Mouse (Mus musculus): ENCODE measurements at regions not wholly inside any gene's neighbourhood (a gene's known extent, or its start where the extent isn't known, plus 50 kb on each side); places are given as distances from the start of the nearest gene placed in this dataset.
A peak's percentile ranks its signal among the peaks of the same experiment; 100 is the strongest.

GRCm38 (mm10) chr8:44656031-44656430 lies 279.2 kb upstream of the Fat1 start:
- no peak for DNase-seq (ENCODE audit: low read depth, low spot score)

- no peak for DNase-seq (ENCODE audit: low read depth, low spot score)
Observed at GRCm38 (mm10) chr8:44656470-44656869, 278.8 kb upstream of the Fat1 start.

- DNase-seq (ENCODE audit: low read depth, low spot score) = no peak
Observed at GRCm38 (mm10) chr8:44661696-44662095, 273.6 kb upstream of the Fat1 start.

GRCm38 (mm10) chr8:44687126-44687525 lies 248.1 kb upstream of the Fat1 start:
- no peak for DNase-seq (ENCODE audit: low read depth, low spot score)

- no peak for DNase-seq (ENCODE audit: low read depth, low spot score)
Observed at GRCm38 (mm10) chr8:44689837-44690592, 245.2 kb upstream of the Fat1 start.

GRCm38 (mm10) chr8:44690593-44690950 lies 244.7 kb upstream of the Fat1 start:
- no peak for DNase-seq (ENCODE audit: low read depth, low spot score)

GRCm38 (mm10) chr8:44691140-44691539 lies 244.1 kb upstream of the Fat1 start:
- DNase-seq (ENCODE audit: low read depth, low spot score) = no peak

- no peak for DNase-seq (ENCODE audit: low read depth, low spot score)
Observed at GRCm38 (mm10) chr8:44692036-44692688, 243.1 kb upstream of the Fat1 start.

GRCm38 (mm10) chr8:44694861-44695260 lies 240.4 kb upstream of the Fat1 start:
- no peak for DNase-seq (ENCODE audit: low read depth, low spot score)

- DNase-seq (ENCODE audit: low read depth, low spot score) = no peak
Observed at GRCm38 (mm10) chr8:44696066-44696853, 239.0 kb upstream of the Fat1 start.

- no peak for DNase-seq (ENCODE audit: low read depth, low spot score)
Observed at GRCm38 (mm10) chr8:44699384-44700105, 235.7 kb upstream of the Fat1 start.

GRCm38 (mm10) chr8:44704595-44705265 lies 230.5 kb upstream of the Fat1 start:
- no peak for DNase-seq (ENCODE audit: low read depth, low spot score)

- DNase-seq (ENCODE audit: low read depth, low spot score) = no peak
Observed at GRCm38 (mm10) chr8:44708659-44709170, 226.5 kb upstream of the Fat1 start.

- DNase-seq (ENCODE audit: low read depth, low spot score) = no peak
Observed at GRCm38 (mm10) chr8:44709171-44709940, 225.9 kb upstream of the Fat1 start.

- DNase-seq (ENCODE audit: low read depth, low spot score) = no peak
Observed at GRCm38 (mm10) chr8:44734577-44734976, 200.7 kb upstream of the Fat1 start.

- DNase-seq (ENCODE audit: low read depth, low spot score) = no peak
Observed at GRCm38 (mm10) chr8:44735801-44736200, 199.4 kb upstream of the Fat1 start.

GRCm38 (mm10) chr8:44743353-44743752 lies 191.9 kb upstream of the Fat1 start:
- DNase-seq (ENCODE audit: low read depth, low spot score) = peak; percentile 74

- no peak for DNase-seq (ENCODE audit: low read depth, low spot score)
Observed at GRCm38 (mm10) chr8:44744991-44745658, 190.1 kb upstream of the Fat1 start.

- no peak for DNase-seq (ENCODE audit: low read depth, low spot score)
Observed at GRCm38 (mm10) chr8:44758727-44759126, 176.5 kb upstream of the Fat1 start.

GRCm38 (mm10) chr8:44762731-44763130 lies 172.5 kb upstream of the Fat1 start:
- DNase-seq (ENCODE audit: low read depth, low spot score) = no peak
